Mouse (Mus musculus): ENCODE data around the gene Ap3s2. TPM values are rescaled to one million over a fixed set of nuclear protein-coding genes. Genes with fewer than 3 reads are reported as not detected.

The Ap3s2 gene
- polyA plus RNA-seq, 1 experiment from 2014 or later = 11.3 TPM

GRCm38 (mm10) chr7:79861794-79862193, 58.7 kb downstream of the Ap3s2 start:
- Histone ChIP-seq H3K27me3 (no peaks in the 10 kb centered on the region), H3K4me3 (replicated peaks) (no peak overlapping the region), H3K27ac (no peak overlapping the region), H3K4me2 (no peak overlapping the region), H3K36me3 (no peaks in the 10 kb centered on the region), H3K9ac (no peak overlapping the region), H3K4me1 (replicated peaks) (peaks cover 15% of the 10 kb centered on the region; the same call in 1 of the 2 replicates), H3K9me3 (replicated peaks) (no peaks in the 10 kb centered on the region)
- 44% methylated on average over 8 of the region's 8 CpGs for WGBS (ENCODE audit: insufficient replicate concordance)
- DNase-seq (no peak), ATAC-seq (ENCODE audit: low read depth) (0 out of 2 replicates have a peak, but pooled peaks have one; percentile 39)

DNA sequence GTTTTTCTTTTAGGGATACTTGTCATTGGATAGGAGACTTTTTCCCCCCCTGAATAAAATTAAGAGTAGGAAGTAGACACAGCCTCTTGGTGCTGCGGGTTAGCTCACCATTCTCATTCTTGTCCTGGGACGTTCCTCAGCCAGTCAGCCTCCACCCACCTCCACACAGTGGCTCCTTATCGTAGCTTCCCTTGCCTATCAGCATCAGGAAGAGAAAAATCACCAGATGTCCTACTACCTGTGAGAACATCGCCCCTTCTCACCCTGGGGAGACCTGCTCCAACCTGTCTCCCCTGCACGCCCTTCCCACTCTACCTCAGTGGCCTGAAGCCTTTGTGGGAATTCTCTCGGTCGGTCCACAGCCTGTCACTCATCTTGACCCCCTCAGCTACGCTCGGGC, 59.6 kb downstream of the Ap3s2 start, which contains the start of gene Anpep:
TSS of gene Anpep (minus strand) at position 249 of the 400 bp plus-strand sequence.
- peaks cover 15% of the 10 kb centered on the region; the same call in 1 of the 2 replicates for H3K4me1 ChIP-seq (replicated peaks)
- no peak within 1 kb of the TSS for H3K9ac ChIP-seq
- H3K27ac ChIP-seq = no peak within 1 kb of the TSS
- H3K27me3 ChIP-seq = no peaks in the 10 kb centered on the region
- DNase-seq = no peak
- H3K36me3 ChIP-seq = no peaks in the 10 kb centered on the region
- H3K4me2 ChIP-seq = no peak within 1 kb of the TSS
- no peak within 1 kb of the TSS for H3K4me3 ChIP-seq (replicated peaks)
- WGBS (ENCODE audit: insufficient replicate concordance) = 52% methylated on average over 9 of the region's 9 CpGs
- no peak for ATAC-seq (ENCODE audit: low read depth)
- no peaks in the 10 kb centered on the region for H3K9me3 ChIP-seq (replicated peaks)

- Histone ChIP-seq H3K9me3 (replicated peaks) (no peaks in the 10 kb centered on the region), H3K27ac (no peak overlapping the region), H3K4me1 (replicated peaks) (peaks cover 15% of the 10 kb centered on the region; the same call in 1 of the 2 replicates), H3K36me3 (no peaks in the 10 kb centered on the region), H3K27me3 (no peaks in the 10 kb centered on the region), H3K9ac (no peak overlapping the region), H3K4me3 (replicated peaks) (no peak overlapping the region), H3K4me2 (no peak overlapping the region)
- ATAC-seq (ENCODE audit: low read depth) = no peak
- WGBS (ENCODE audit: insufficient replicate concordance) = 36% methylated on average over 9 of the region's 9 CpGs
- DNase-seq = no peak
These were observed 61.4 kb downstream of the Ap3s2 start for GRCm38 (mm10) chr7:79858956-79859630.

- Histone ChIP-seq H3K4me3 (replicated peaks) (no peak overlapping the region), H3K27ac (no peak overlapping the region), H3K36me3 (no peaks in the 10 kb centered on the region), H3K4me2 (no peak overlapping the region), H3K27me3 (no peaks in the 10 kb centered on the region), H3K9me3 (replicated peaks) (no peaks in the 10 kb centered on the region), H3K4me1 (replicated peaks) (peaks cover 15% of the 10 kb centered on the region; the same call in 1 of the 2 replicates), H3K9ac (no peak overlapping the region)
- WGBS (ENCODE audit: insufficient replicate concordance) = 25% methylated on average over 11 of the region's 11 CpGs
- DNase-seq (no peak), ATAC-seq (ENCODE audit: low read depth) (no peak)
These were observed 62.1 kb downstream of the Ap3s2 start for GRCm38 (mm10) chr7:79858202-79858934.

DNA sequence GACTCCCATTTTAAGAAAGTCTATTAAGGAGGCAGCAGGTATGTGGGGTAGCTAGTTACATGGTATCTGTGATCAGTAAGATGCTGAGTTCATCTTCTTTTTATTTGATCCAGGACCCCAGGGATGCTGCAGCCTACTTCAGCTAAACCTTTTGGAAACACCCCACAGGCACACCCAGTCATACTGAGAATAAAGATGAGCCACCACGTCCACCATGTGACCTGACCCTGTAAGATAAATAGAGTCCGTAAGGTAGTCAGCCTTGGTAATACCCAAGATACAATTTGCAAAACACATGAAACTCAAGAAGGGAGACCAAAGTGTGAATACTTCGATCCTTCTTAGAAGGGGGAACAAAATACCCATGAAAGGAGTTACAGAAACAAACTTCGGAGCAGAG, 64.1 kb downstream of the Ap3s2 start:
- H3K27ac ChIP-seq = no peak overlapping the region
- no peaks in the 10 kb centered on the region for H3K36me3 ChIP-seq
- 66% methylated on average over 4 of the region's 4 CpGs for WGBS (ENCODE audit: insufficient replicate concordance)
- H3K9me3 ChIP-seq (replicated peaks) = no peaks in the 10 kb centered on the region
- H3K4me1 ChIP-seq (replicated peaks) = peaks cover 10% of the 10 kb centered on the region; the same call in 1 of the 2 replicates
- ATAC-seq (ENCODE audit: low read depth) = no peak
- H3K4me2 ChIP-seq = no peak overlapping the region
- H3K27me3 ChIP-seq = no peaks in the 10 kb centered on the region
- no peak overlapping the region for H3K9ac ChIP-seq
- no peak for DNase-seq
- H3K4me3 ChIP-seq (replicated peaks) = no peak overlapping the region

GRCm38 (mm10) chr7:79847456-79848451, 72.7 kb downstream of the Ap3s2 start:
- peak; percentile 27; the same call in 1 of the 2 replicates for ATAC-seq (ENCODE audit: low read depth)
- DNase-seq = no peak

DNA sequence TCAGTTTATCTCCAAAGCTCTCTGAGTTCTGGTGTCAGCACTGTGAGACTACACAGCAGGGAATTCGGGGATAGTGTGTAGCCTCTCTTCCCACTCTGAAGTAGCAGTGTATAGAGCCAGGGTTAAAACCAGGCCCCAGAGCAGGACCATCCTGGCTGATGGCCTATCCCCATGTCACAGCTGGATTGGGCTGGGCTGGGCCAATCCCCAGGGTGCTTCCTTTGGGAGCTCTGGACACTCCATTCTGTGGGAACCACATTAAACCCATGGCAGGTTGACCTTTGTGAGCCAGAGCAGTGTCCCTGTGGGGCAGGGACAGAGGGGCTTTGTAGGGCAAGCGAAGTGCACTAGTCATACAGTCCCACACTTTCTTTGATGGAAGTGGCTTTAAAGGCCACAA, 74.1 kb downstream of the Ap3s2 start:
- Histone ChIP-seq H3K27ac (no peak overlapping the region), H3K4me3 (replicated peaks) (no peak overlapping the region), H3K36me3 (no peaks in the 10 kb centered on the region), H3K9me3 (replicated peaks) (no peaks in the 10 kb centered on the region), H3K4me2 (no peak overlapping the region), H3K9ac (no peak overlapping the region), H3K27me3 (peaks cover 34% of the 10 kb centered on the region), H3K4me1 (replicated peaks) (peaks cover 31% of the 10 kb centered on the region)
- ATAC-seq (ENCODE audit: low read depth) (no peak), DNase-seq (no peak)
- WGBS (ENCODE audit: insufficient replicate concordance) = 58% methylated on average over 2 of the region's 2 CpGs

More at GRCm38 (mm10) chr7:79847456-79848451, 72.7 kb downstream of the Ap3s2 start:
- Histone ChIP-seq H3K36me3 (no peaks in the 10 kb centered on the region), H3K9me3 (replicated peaks) (no peaks in the 10 kb centered on the region), H3K27ac (no peak overlapping the region), H3K27me3 (peaks cover 34% of the 10 kb centered on the region), H3K4me1 (replicated peaks) (peaks cover 31% of the 10 kb centered on the region), H3K4me2 (peak overlapping the region; percentile 61), H3K9ac (peak overlapping the region; percentile 45; the same call in 1 of the 2 replicates), H3K4me3 (replicated peaks) (peak overlapping the region; percentile 46)
- 8% methylated on average over 50 of the region's 53 CpGs for WGBS (ENCODE audit: insufficient replicate concordance)

DNA sequence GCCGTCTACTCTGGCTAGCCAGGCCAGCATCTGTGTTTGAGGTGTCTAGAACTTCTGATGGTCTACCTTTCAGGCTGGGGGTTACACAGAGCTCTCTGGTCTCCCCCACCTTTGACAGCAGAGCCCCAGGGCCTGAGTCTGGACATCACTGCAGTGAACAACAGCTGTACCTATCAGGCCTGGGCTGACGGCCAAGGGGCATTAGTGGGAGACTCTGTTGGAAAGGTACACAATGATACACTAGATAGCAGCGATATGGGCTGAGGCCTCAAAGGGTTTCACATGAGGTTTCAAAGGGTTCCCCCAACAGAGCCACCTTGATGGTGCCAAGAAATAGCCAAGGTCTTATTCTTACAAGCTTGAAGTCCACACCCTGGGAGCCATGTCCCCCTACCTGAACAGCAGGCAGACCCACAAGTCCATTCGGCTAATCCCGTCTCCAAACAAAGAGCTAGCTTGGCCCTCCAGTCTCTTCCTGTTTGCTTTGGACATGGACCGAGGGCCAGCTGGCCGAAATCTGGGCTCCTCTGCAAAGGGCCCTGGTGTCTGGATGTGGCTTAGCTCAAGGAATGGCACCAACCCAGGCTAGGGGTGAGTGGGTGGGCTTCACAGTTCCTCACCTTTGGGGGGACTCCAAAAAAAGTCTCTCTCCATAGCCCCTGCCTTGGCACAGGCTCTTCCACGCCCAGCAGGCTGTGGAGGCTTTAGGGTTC, 76.2 kb downstream of the Ap3s2 start:
- H3K27ac ChIP-seq = peak overlapping the region; percentile 22; the same call in 1 of the 2 replicates
- H3K4me2 ChIP-seq = no peak overlapping the region
- H3K36me3 ChIP-seq = no peaks in the 10 kb centered on the region
- 0 out of 2 replicates have a peak, but pooled peaks have one; percentile 35 for ATAC-seq (ENCODE audit: low read depth)
- peaks cover 28% of the 10 kb centered on the region for H3K27me3 ChIP-seq
- peaks cover 31% of the 10 kb centered on the region for H3K4me1 ChIP-seq (replicated peaks)
- DNase-seq = no peak
- H3K4me3 ChIP-seq (replicated peaks) = no peak overlapping the region
- no peak overlapping the region for H3K9ac ChIP-seq
- H3K9me3 ChIP-seq (replicated peaks) = no peaks in the 10 kb centered on the region
- WGBS (ENCODE audit: insufficient replicate concordance) = 61% methylated on average over 8 of the region's 8 CpGs

- 55% methylated on average over 7 of the region's 7 CpGs for WGBS (ENCODE audit: insufficient replicate concordance)
- H3K9me3 ChIP-seq (replicated peaks) = no peaks in the 10 kb centered on the region
- no peak overlapping the region for H3K9ac ChIP-seq
- peak overlapping the region; percentile 60 for H3K27ac ChIP-seq
- H3K36me3 ChIP-seq = no peaks in the 10 kb centered on the region
- ATAC-seq (ENCODE audit: low read depth) (peak; percentile 82), DNase-seq (no peak)
- H3K4me1 ChIP-seq (replicated peaks) = peaks cover 24% of the 10 kb centered on the region
- peaks cover 10% of the 10 kb centered on the region for H3K27me3 ChIP-seq
- H3K4me3 ChIP-seq (replicated peaks) = peak overlapping the region; percentile 24
- peak overlapping the region; percentile 42 for H3K4me2 ChIP-seq
These were observed 78.3 kb downstream of the Ap3s2 start for GRCm38 (mm10) chr7:79842163-79842562.

- 51% methylated on average over 2 of the region's 2 CpGs for WGBS (ENCODE audit: insufficient replicate concordance)
- Histone ChIP-seq H3K4me1 (replicated peaks) (no peaks in the 10 kb centered on the region), H3K9ac (no peak overlapping the region), H3K4me3 (replicated peaks) (no peak overlapping the region), H3K9me3 (replicated peaks) (no peaks in the 10 kb centered on the region), H3K36me3 (no peaks in the 10 kb centered on the region), H3K27ac (no peak overlapping the region), H3K4me2 (no peak overlapping the region), H3K27me3 (no peaks in the 10 kb centered on the region)
- DNase-seq (no peak), ATAC-seq (ENCODE audit: low read depth) (no peak)
These were observed 83.2 kb downstream of the Ap3s2 start for GRCm38 (mm10) chr7:79837247-79837646.

Data from liver, embryonic 13.5 days (tissue).